Mouse (Mus musculus): ENCODE measurements around the gene Gpr68.

- TF ChIP-seq CTCF (IDR thresholded peaks at IDR 0.05; ENCODE audit: low read depth, low read length) (no peak), POLR2A (IDR thresholded peaks at IDR 0.05; ENCODE audit: borderline replicate concordance, low read depth, low read length) (no peak)
Observed at GRCm38 (mm10) chr12:100857791-100858190, 50.2 kb downstream of the Gpr68 start.
